8 mouse cellular contexts compared by ENCODE assay signal in genomic region chr17:33920282-33921097, GRCm38 (mm10). TPM values are rescaled to one million over a fixed set of nuclear protein-coding genes. Genes with fewer than 3 reads are reported as not detected.
A peak's percentile ranks its signal among the peaks of the same experiment; 100 is the strongest.
DNase-seq lines count a peak whose midpoint lies in the region; ATAC-seq and TF ChIP-seq lines count a peak whose summit lies in the region.

No protein-coding gene starts in this region.

- ATAC-seq in CD4-positive, CD25-positive, alpha-beta regulatory T cell, adult 4 months, result peak; percentile 37
- no peak for ATAC-seq in heart, embryonic 13.5 days (ENCODE audit: extremely low read depth, insufficient number of reproducible peaks, low FRiP score, low TSS enrichment)
- ATAC-seq in kidney, postnatal 0 days (replicated peaks; ENCODE audit: low FRiP score, low read depth), result peak; percentile 53
- 0 out of 2 replicates have a peak, but pooled peaks have one; percentile 7 for ATAC-seq in neural tube, embryonic 14.5 days (ENCODE audit: low read depth)

- peak; percentile 88 for TF ChIP-seq CTCF in brain, embryonic 14.5 days (IDR thresholded peaks at IDR 0.05; ENCODE audit: borderline replicate concordance, extremely low read depth, insufficient read depth, insufficient read length)
- peak; percentile 88 for TF ChIP-seq CTCF in kidney, postnatal 0 days (IDR thresholded peaks at IDR 0.05; ENCODE audit: low read depth)

- H3K27me3 ChIP-seq in erythroblast, embryonic 14.5 days (ENCODE audit: control insufficient read depth), result no peaks in the 10 kb centered on the region; the same call in 1 of the 2 replicates
- H3K27me3 ChIP-seq in heart, embryonic 13.5 days (replicated peaks), result no peaks in the 10 kb centered on the region
- no peaks in the 10 kb centered on the region for H3K27me3 ChIP-seq in kidney, postnatal 0 days (ENCODE audit: insufficient read depth, low read length)
- H3K27me3 ChIP-seq in neural tube, embryonic 14.5 days (ENCODE audit: control insufficient read depth, insufficient read depth, low read length), result no peaks in the 10 kb centered on the region

- WGBS in heart, embryonic 13.5 days, result 1% methylated on average over 36 of the region's 36 CpGs
- under 1% methylated on average over 36 of the region's 36 CpGs for WGBS in kidney, postnatal 0 days
- under 1% methylated on average over 36 of the region's 36 CpGs for WGBS in neural tube, embryonic 14.5 days

- H3K4me1 ChIP-seq in erythroblast, embryonic 14.5 days (ENCODE audit: control insufficient read depth), result peaks cover 82% of the 10 kb centered on the region
- peaks cover 36% of the 10 kb centered on the region for H3K4me1 ChIP-seq in heart, embryonic 13.5 days
- peaks cover 6% of the 10 kb centered on the region for H3K4me1 ChIP-seq in kidney, postnatal 0 days (replicated peaks; ENCODE audit: insufficient read depth, low read length)
- peaks cover 22% of the 10 kb centered on the region for H3K4me1 ChIP-seq in neural tube, embryonic 14.5 days (ENCODE audit: control insufficient read depth, insufficient read depth, low read length)

- H3K9me3 ChIP-seq in erythroblast, embryonic 14.5 days (ENCODE audit: control insufficient read depth, low read length), result peaks cover 29% of the 10 kb centered on the region
- H3K9me3 ChIP-seq in heart, embryonic 13.5 days, result no peaks in the 10 kb centered on the region
- no peaks in the 10 kb centered on the region for H3K9me3 ChIP-seq in kidney, postnatal 0 days (replicated peaks; ENCODE audit: low read length)
- H3K9me3 ChIP-seq in neural tube, embryonic 14.5 days (ENCODE audit: control insufficient read depth, low read length), result no peaks in the 10 kb centered on the region

- peak overlapping the region; percentile 89 for H3K9ac ChIP-seq in heart, embryonic 13.5 days
- peak overlapping the region; percentile 71 for H3K9ac ChIP-seq in kidney, postnatal 0 days (ENCODE audit: low read depth, low read length)
- H3K9ac ChIP-seq in neural tube, embryonic 14.5 days (replicated peaks; ENCODE audit: low read depth, low read length), result peak overlapping the region; percentile 54

- H3K4me2 ChIP-seq in heart, embryonic 13.5 days, result peak overlapping the region; percentile 92
- peak overlapping the region; percentile 95 for H3K4me2 ChIP-seq in kidney, postnatal 0 days (ENCODE audit: low read length)
- H3K4me2 ChIP-seq in neural tube, embryonic 14.5 days (ENCODE audit: low read depth, low read length), result peak overlapping the region; percentile 64

- TF ChIP-seq POLR2A in brain, embryonic 14.5 days (IDR thresholded peaks at IDR 0.05; ENCODE audit: borderline replicate concordance, extremely low read depth, insufficient read depth, insufficient read length, poor library complexity, severe bottlenecking), result no peak

- peak overlapping the region; percentile 88 for H3K27ac ChIP-seq in heart, embryonic 13.5 days (replicated peaks)
- peak overlapping the region; percentile 90 for H3K27ac ChIP-seq in kidney, postnatal 0 days
- H3K27ac ChIP-seq in neural tube, embryonic 14.5 days (ENCODE audit: low read depth, low read length), result peak overlapping the region; percentile 52

- peak overlapping the region; percentile 78 for H3K4me3 ChIP-seq in erythroblast, embryonic 14.5 days (replicated peaks)
- peak overlapping the region; percentile 85 for H3K4me3 ChIP-seq in heart, embryonic 13.5 days
- peak overlapping the region; percentile 72 for H3K4me3 ChIP-seq in kidney, postnatal 0 days (replicated peaks; ENCODE audit: low read depth, low read length)
- H3K4me3 ChIP-seq in neural tube, embryonic 14.5 days (ENCODE audit: low read depth, low read length), result peak overlapping the region; percentile 32

- H3K36me3 ChIP-seq in erythroblast, embryonic 14.5 days (ENCODE audit: control insufficient read depth), result peaks cover 40% of the 10 kb centered on the region
- peaks cover 22% of the 10 kb centered on the region for H3K36me3 ChIP-seq in heart, embryonic 13.5 days
- 0 out of 2 replicates have a peak, but pooled peaks cover 4% of the 10 kb centered on the region for H3K36me3 ChIP-seq in kidney, postnatal 0 days (ENCODE audit: insufficient read depth, low read length)
- no peaks in the 10 kb centered on the region for H3K36me3 ChIP-seq in neural tube, embryonic 14.5 days (ENCODE audit: control insufficient read depth, insufficient read depth, low read length)

- peak; percentile 87 for DNase-seq in brain, embryonic 14.5 days (ENCODE audit: low read depth)
- DNase-seq in kidney, postnatal 0 days (ENCODE audit: low spot score), result peak; percentile 90
- peak; percentile 85 to 88 for DNase-seq in lung, adult 18-20 months
- peak; percentile 65 to 76 for DNase-seq in thymus, adult 18-20 months

RNA-seq across cellular contexts. Expression of gene Zbtb22, which starts 4.8 kb away (rescaled TPM):
- 1 to 10 TPM; 3.6 to 3.8 TPM for polyA plus RNA-seq in CD4-positive, CD25-positive, alpha-beta regulatory T cell, adult 4 months (2017; shearing (Covaris generic))
- 35.8 and 43.6 TPM in 2 replicates for polyA plus RNA-seq in brain, embryonic 14.5 days (2012; rRNA removed)
- polyA plus RNA-seq in erythroblast, embryonic 14.5 days (2012), result 5.6 and 5.7 TPM in 2 replicates
- 12.8 and 12.9 TPM in 2 replicates for polyA plus RNA-seq in heart, embryonic 13.5 days (2015; fragmentation: Nextera tagmentation; extraction: Ambion mirVana)
- polyA plus RNA-seq in kidney, postnatal 0 days (2015; fragmentation: Nextera tagmentation; extraction: Ambion mirVana), result 19.8 TPM in 2 replicates
- polyA plus RNA-seq in neural tube, embryonic 14.5 days (2014; fragmentation: Nextera tagmentation; extraction: Ambion mirVana), result 6.5 and 8.9 TPM in 2 replicates

RNA-seq across cellular contexts. Expression of gene Tapbp, which starts 4.8 kb away (rescaled TPM):
- polyA plus RNA-seq in CD4-positive, CD25-positive, alpha-beta regulatory T cell, adult 4 months (2017; shearing (Covaris generic)), result 100 to 1,000 TPM; 348 to 555 TPM
- polyA plus RNA-seq in brain, embryonic 14.5 days (2012; rRNA removed), result 17.4 and 22.8 TPM in 2 replicates
- polyA plus RNA-seq in erythroblast, embryonic 14.5 days (2012), result 14.7 and 21.8 TPM in 2 replicates
- 34.2 and 36.8 TPM in 2 replicates for polyA plus RNA-seq in heart, embryonic 13.5 days (2015; fragmentation: Nextera tagmentation; extraction: Ambion mirVana)
- 50.6 and 53.2 TPM in 2 replicates for polyA plus RNA-seq in kidney, postnatal 0 days (2015; fragmentation: Nextera tagmentation; extraction: Ambion mirVana)
- polyA plus RNA-seq in neural tube, embryonic 14.5 days (2014; fragmentation: Nextera tagmentation; extraction: Ambion mirVana), result 35.7 and 36.2 TPM in 2 replicates

RNA-seq across cellular contexts. Expression of gene Rgl2, which starts 8.9 kb away (rescaled TPM):
- 10 to 100 TPM; 30.2 to 31.4 TPM for polyA plus RNA-seq in CD4-positive, CD25-positive, alpha-beta regulatory T cell, adult 4 months (2017; shearing (Covaris generic))
- polyA plus RNA-seq in brain, embryonic 14.5 days (2012; rRNA removed), result 184 and 285 TPM in 2 replicates
- 3.1 and 3.5 TPM in 2 replicates for polyA plus RNA-seq in erythroblast, embryonic 14.5 days (2012)
- polyA plus RNA-seq in heart, embryonic 13.5 days (2015; fragmentation: Nextera tagmentation; extraction: Ambion mirVana), result 32.6 and 37.6 TPM in 2 replicates
- polyA plus RNA-seq in kidney, postnatal 0 days (2015; fragmentation: Nextera tagmentation; extraction: Ambion mirVana), result 22.2 TPM in 2 replicates
- 48.8 and 51.3 TPM in 2 replicates for polyA plus RNA-seq in neural tube, embryonic 14.5 days (2014; fragmentation: Nextera tagmentation; extraction: Ambion mirVana)

RNA-seq across cellular contexts. Expression of gene Daxx, which starts 11.3 kb away (rescaled TPM):
- polyA plus RNA-seq in CD4-positive, CD25-positive, alpha-beta regulatory T cell, adult 4 months (2017; shearing (Covaris generic)), result 100 to 1,000 TPM; 117 to 200 TPM
- 43.8 and 52.6 TPM in 2 replicates for polyA plus RNA-seq in brain, embryonic 14.5 days (2012; rRNA removed)
- 1.4 TPM in 2 replicates for polyA plus RNA-seq in erythroblast, embryonic 14.5 days (2012)
- polyA plus RNA-seq in heart, embryonic 13.5 days (2015; fragmentation: Nextera tagmentation; extraction: Ambion mirVana), result 31.7 and 35.3 TPM in 2 replicates
- polyA plus RNA-seq in kidney, postnatal 0 days (2015; fragmentation: Nextera tagmentation; extraction: Ambion mirVana), result 33.4 and 39.5 TPM in 2 replicates
- 46.0 and 54.1 TPM in 2 replicates for polyA plus RNA-seq in neural tube, embryonic 14.5 days (2014; fragmentation: Nextera tagmentation; extraction: Ambion mirVana)

RNA-seq across cellular contexts. Expression of gene Platr17, which starts 15.6 kb away (rescaled TPM):
- polyA plus RNA-seq in CD4-positive, CD25-positive, alpha-beta regulatory T cell, adult 4 months (2017; shearing (Covaris generic)), result 1 to 10 TPM; 2.0 to 3.1 TPM
- 0.30 and 0.38 TPM in 2 replicates for polyA plus RNA-seq in brain, embryonic 14.5 days (2012; rRNA removed)
- polyA plus RNA-seq in erythroblast, embryonic 14.5 days (2012), result 0.08 TPM in 1 of 2 replicates, not detected in the other
- 0.19 TPM in 1 of 2 replicates, not detected in the other for polyA plus RNA-seq in heart, embryonic 13.5 days (2015; fragmentation: Nextera tagmentation; extraction: Ambion mirVana)
- polyA plus RNA-seq in kidney, postnatal 0 days (2015; fragmentation: Nextera tagmentation; extraction: Ambion mirVana), result 0.29 TPM in 1 of 2 replicates, not detected in the other
- polyA plus RNA-seq in neural tube, embryonic 14.5 days (2014; fragmentation: Nextera tagmentation; extraction: Ambion mirVana), result 0.70 and 0.79 TPM in 2 replicates

Comparison
In these comparisons a context has a peak if more than half of its experiments do, and no peak if none do; other contexts are left out.
1. H3K4me3 ChIP-seq: peak in every context shown above with its lines; median percentile 85 in heart, embryonic 13.5 days; 78 in erythroblast, embryonic 14.5 days; 72 in kidney, postnatal 0 days; 32 in neural tube, embryonic 14.5 days.